Mouse (Mus musculus) T-helper 17 cell (primary cell): ENCODE results near the gene Chd5.

Experiments used
- in situ Hi-C, 2 experiments: fragments of 300-600 bp; cut with MboI, MseI; formaldehyde crosslinking; loops; 1 replicate in 1 of 2; 2 replicates in 1 of 2; pipeline ENCODE4 v1.15.1; 2025; ENCODE audit warnings: high pct_unique_total_duplicates in 2 of 2

Chd5 gene

DNA sequence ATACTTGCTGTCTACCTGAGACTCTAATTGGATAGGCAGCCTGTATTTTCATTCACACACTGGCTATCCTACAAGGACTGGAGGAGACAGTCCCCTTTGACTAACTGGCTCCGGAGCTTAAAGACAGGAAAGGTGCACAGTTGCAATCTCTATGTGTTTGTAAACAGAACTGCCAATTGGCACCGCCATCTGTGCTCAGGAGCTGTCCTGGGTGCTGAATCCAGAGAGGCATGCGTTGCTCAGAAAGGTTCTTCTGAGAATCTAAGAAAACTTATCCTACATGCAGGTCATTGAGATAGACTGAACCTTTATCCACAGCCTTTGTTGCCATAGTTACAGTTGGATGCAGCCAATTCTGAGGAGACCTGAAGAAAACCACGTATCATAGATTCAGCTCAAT is 85.9 kb downstream of the Chd5 start:
- in situ Hi-C loops, result no loop called here

DNA sequence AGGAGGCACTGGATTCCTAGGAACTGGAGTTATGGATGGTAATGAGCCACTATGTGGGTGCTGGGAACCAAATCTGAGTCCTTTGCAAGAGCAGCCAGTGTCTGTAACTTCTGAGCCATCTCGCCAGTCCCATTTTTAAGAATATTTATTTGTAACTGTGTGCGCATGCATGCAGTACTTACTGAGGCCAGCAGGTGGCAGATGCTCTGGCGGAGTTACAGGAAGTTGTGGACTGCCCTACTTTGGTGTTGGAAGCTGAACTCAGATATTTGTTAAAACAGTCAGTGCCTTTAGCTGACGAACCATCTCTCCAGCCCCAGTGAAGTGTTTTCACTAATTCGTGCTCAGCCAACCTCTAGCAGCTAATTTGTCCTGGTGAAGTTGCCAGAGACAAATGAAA is 86.5 kb downstream of the Chd5 start:
- in situ Hi-C loops, result loop anchor here in 1 of 2 experiments (25.0 kb wide), 1 partner anchor 263 kb away; the partner anchor contains the start of genes Espn and Hes2

DNA sequence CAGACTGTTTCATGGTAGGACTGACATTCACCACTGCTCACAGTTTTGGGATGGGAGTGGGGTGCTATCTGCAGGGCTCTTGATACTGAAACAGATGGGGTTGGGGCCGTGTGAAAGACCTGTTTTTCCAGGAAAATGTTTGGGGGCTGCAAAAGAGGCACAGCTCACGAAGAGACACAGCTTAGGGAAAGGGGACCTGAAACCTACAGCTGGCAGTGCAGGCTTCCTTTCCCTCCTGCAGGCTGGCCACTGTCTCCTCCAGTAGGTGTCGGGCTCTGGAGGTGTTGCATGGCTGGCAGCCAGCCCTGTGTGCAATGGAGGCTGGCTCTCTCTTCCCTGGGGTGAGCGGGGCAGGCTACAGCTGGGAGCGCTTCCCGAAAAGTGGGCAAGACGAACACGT is 89.8 kb downstream of the Chd5 start:
- in situ Hi-C loops, result loop anchor here in 1 of 2 experiments (25.0 kb wide), 1 partner anchor 266 kb away; the partner anchor contains the start of genes Espn and Hes2

DNA sequence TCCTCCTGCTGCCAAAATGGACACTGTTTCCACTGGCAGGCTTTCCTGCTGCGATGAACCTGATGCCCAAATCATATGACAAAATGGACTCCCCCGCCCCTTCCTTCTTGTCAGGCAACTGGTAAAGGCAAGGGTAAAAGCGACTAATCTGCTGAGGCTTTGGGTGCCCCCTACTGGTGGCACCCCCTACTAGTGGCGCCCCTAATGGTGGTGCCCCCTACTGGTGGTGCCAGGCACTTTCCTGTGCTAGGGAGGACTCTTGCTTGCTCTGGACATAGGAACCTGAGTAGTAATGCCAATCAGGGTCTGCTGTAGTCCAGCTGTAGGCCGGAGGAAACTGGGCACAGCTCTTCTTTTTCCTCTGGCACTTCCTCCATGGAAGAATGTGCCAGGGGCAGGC is 93.9 kb downstream of the Chd5 start:
- in situ Hi-C loops, result loop anchor here (5.0 to 25.0 kb wide), 2 partner anchors 100 to 270 kb away; partner anchors contain the start of genes Espn (in 1 of the 2) and Hes2 (in 1 of the 2)

DNA sequence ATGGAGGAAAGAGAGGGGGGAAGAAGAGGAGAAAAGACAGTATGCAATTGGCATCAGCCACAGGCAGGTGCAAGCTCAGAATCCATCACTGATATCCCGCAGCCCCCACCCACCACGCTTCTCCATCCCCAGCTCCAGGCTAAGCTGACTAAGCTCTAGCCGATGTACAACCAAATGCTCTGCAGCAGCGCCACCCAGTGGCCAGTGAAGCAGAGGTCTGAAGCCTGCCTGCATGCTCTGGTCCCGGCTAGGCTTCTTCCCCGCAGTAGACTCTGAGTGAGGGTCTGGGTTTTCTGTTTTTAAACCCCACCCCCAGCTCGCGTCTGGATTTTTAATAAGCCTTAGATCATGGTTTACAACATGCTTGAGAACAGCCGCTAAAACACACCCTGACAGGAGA is 96.4 kb downstream of the Chd5 start:
- in situ Hi-C loops, result loop anchor here (5.0 to 25.0 kb wide), 2 partner anchors 103 to 273 kb away; partner anchors contain the start of genes Espn (in 1 of the 2) and Hes2 (in 1 of the 2)

DNA sequence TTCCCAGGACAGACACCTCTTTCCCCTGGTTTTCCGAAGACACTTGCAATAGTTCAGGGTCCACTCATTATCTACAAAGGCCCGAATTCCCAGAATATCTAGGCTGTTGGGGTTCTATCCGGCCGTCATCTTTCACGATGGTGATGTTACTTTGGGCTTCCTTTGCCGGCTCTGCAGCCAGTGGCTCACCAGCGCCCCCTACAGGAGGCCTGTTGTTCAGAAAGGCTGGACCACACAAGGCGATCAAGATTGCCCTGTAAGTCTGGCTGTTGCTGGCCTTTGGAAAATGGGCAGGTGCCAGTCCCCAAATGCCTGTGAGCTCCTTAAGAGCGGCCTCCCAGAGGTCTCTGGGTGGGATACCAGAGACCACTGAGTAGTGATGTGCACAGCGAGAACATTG is 96.8 kb downstream of the Chd5 start:
- in situ Hi-C loops, result loop anchor here in 1 of 2 experiments (25.0 kb wide), 1 partner anchor 273 kb away; the partner anchor contains the start of genes Espn and Hes2
